8 mouse cellular contexts compared by ENCODE assay signal in genomic region chr19:10709360-10710087, GRCm38 (mm10). TPM values are rescaled to one million over a fixed set of nuclear protein-coding genes. Genes with fewer than 3 reads are reported as not detected.
DNase-seq lines count a peak whose midpoint lies in the region; ATAC-seq lines count a peak whose summit lies in the region.

No protein-coding gene starts in this region.

- peak; percentile 86 for ATAC-seq in intestine, embryonic 16.5 days

- no peak overlapping the region for H3K4me2 ChIP-seq in intestine, embryonic 16.5 days (ENCODE audit: low read depth, low read length)

- peaks cover 12% of the 10 kb centered on the region for H3K36me3 ChIP-seq in intestine, embryonic 16.5 days (ENCODE audit: control insufficient read depth, insufficient read depth, low read length)
- H3K36me3 ChIP-seq in midbrain, embryonic 10.5 days, result peaks cover 77% of the 10 kb centered on the region

- H3K9me3 ChIP-seq in intestine, embryonic 16.5 days (ENCODE audit: control insufficient read depth, low read length), result no peaks in the 10 kb centered on the region
- no peaks in the 10 kb centered on the region for H3K9me3 ChIP-seq in midbrain, embryonic 10.5 days (replicated peaks)

- H3K4me3 ChIP-seq in intestine, embryonic 16.5 days (ENCODE audit: low read length), result no peak overlapping the region
- no peak overlapping the region for H3K4me3 ChIP-seq in midbrain, embryonic 10.5 days

- no peaks in the 10 kb centered on the region for H3K27me3 ChIP-seq in intestine, embryonic 16.5 days (replicated peaks; ENCODE audit: control insufficient read depth, insufficient read depth, low read length)
- no peaks in the 10 kb centered on the region for H3K27me3 ChIP-seq in midbrain, embryonic 10.5 days (ENCODE audit: low read depth, poor library complexity, severe bottlenecking)

- 25% methylated on average over 8 of the region's 8 CpGs for WGBS in intestine, embryonic 16.5 days
- WGBS in midbrain, embryonic 10.5 days, result 25% methylated on average over 8 of the region's 8 CpGs

- H3K4me1 ChIP-seq in intestine, embryonic 16.5 days (ENCODE audit: control insufficient read depth, insufficient read depth, low read length), result peaks cover 9% of the 10 kb centered on the region
- H3K4me1 ChIP-seq in midbrain, embryonic 10.5 days, result peaks cover 19% of the 10 kb centered on the region

- H3K27ac ChIP-seq in intestine, embryonic 16.5 days (ENCODE audit: low read length), result no peak overlapping the region; the same call in 1 of the 2 replicates
- H3K27ac ChIP-seq in midbrain, embryonic 10.5 days (replicated peaks), result peak overlapping the region; percentile 65

- DNase-seq in adrenal gland, adult 2 months, result peak; percentile 95
- peak; percentile 82 for DNase-seq in embryo, embryonic 11.5 days (ENCODE audit: low read depth, low spot score)
- peak; percentile 94 to 97 for DNase-seq in gastrocnemius, postnatal 4 days (ENCODE audit: low spot score in 2 of 2)
- peak; percentile 98 for DNase-seq in left cerebral cortex, postnatal 25 days (ENCODE audit: low spot score in 2 of 2)
- DNase-seq in midbrain, embryonic 10.5 days (ENCODE audit: low spot score), result peak; percentile 91
- DNase-seq in right cerebral cortex, postnatal 4 days, result peak; percentile 99
- peak; percentile 76 for DNase-seq in yolk sac, embryonic 10.5 days (ENCODE audit: low spot score)

- peak overlapping the region; percentile 36; the same call in 1 of the 2 replicates for H3K9ac ChIP-seq in intestine, embryonic 16.5 days (ENCODE audit: low read depth, low read length)

- intact Hi-C loops in left cerebral cortex, postnatal 25 days (cut with DNase I), result loop anchor here (1.0 to 5.0 kb wide), 6 partner anchors 20 to 243 kb away; partner anchors contain the start of genes Pga5, Tmem109 and Tmem132a

RNA-seq across cellular contexts. Expression of gene Vps37c, which starts 21.0 kb away (rescaled TPM):
- total RNA-seq in adrenal gland, adult 2 months (2021), result 10 to 100 TPM; 22.1 to 23.3 TPM
- polyA plus RNA-seq in adrenal gland, adult 2 months (2012; rRNA removed), result 46.4 and 65.5 TPM in 2 replicates
- 10 to 100 TPM; 24.8 to 25.0 TPM for total RNA-seq in gastrocnemius, postnatal 4 days (2021)
- 36.2 and 37.6 TPM in 2 replicates for polyA plus RNA-seq in intestine, embryonic 16.5 days (2015; fragmentation: Nextera tagmentation; extraction: Ambion mirVana)
- total RNA-seq in left cerebral cortex, postnatal 25 days (2021), result 10 to 100 TPM; 27.3 to 32.3 TPM
- 33.8 and 36.0 TPM in 2 replicates for polyA plus RNA-seq in midbrain, embryonic 10.5 days (2016; fragmentation: Nextera tagmentation; extraction: Ambion mirVana)

RNA-seq across cellular contexts. Expression of gene Cd5, which starts 29.3 kb away (rescaled TPM):
- under 1 TPM; 0.10 to 0.14 TPM for total RNA-seq in adrenal gland, adult 2 months (2021)
- 0.15 and 0.26 TPM in 2 replicates for polyA plus RNA-seq in adrenal gland, adult 2 months (2012; rRNA removed)
- total RNA-seq in gastrocnemius, postnatal 4 days (2021), result under 1 TPM; 0.26 to 0.29 TPM
- polyA plus RNA-seq in intestine, embryonic 16.5 days (2015; fragmentation: Nextera tagmentation; extraction: Ambion mirVana), result 0.17 TPM in 1 of 2 replicates, not detected in the other
- total RNA-seq in left cerebral cortex, postnatal 25 days (2021), result not detected
- not detected in 2 replicates for polyA plus RNA-seq in midbrain, embryonic 10.5 days (2016; fragmentation: Nextera tagmentation; extraction: Ambion mirVana)

RNA-seq across cellular contexts. Expression of gene Pga5, which starts 31.7 kb away (rescaled TPM):
- total RNA-seq in adrenal gland, adult 2 months (2021), result not detected
- polyA plus RNA-seq in adrenal gland, adult 2 months (2012; rRNA removed), result not detected in 2 replicates
- total RNA-seq in gastrocnemius, postnatal 4 days (2021), result not detected
- polyA plus RNA-seq in intestine, embryonic 16.5 days (2015; fragmentation: Nextera tagmentation; extraction: Ambion mirVana), result 0.71 and 0.78 TPM in 2 replicates
- total RNA-seq in left cerebral cortex, postnatal 25 days (2021), result not detected
- not detected in 2 replicates for polyA plus RNA-seq in midbrain, embryonic 10.5 days (2016; fragmentation: Nextera tagmentation; extraction: Ambion mirVana)
